Mouse (Mus musculus) C2C12 (cell line): ENCODE data around the gene Ilvbl. TPM values are rescaled to one million over a fixed set of nuclear protein-coding genes. Genes with fewer than 3 reads are reported as not detected.

Experiments used
- H3K27me3 ChIP-seq: one replicate; pipeline ENCODE4 v1.6.1; 2011; ENCODE audit not compliant: control insufficient read depth, insufficient read depth, insufficient read length
- H3K36me3 ChIP-seq: one replicate; pipeline ENCODE4 v1.6.1; 2011; ENCODE audit not compliant: control insufficient read depth, insufficient read depth
- H3K4me3 ChIP-seq: one replicate; pipeline ENCODE4 v1.5.1; 2011; ENCODE audit warnings: mild to moderate bottlenecking, control low read depth; ENCODE audit not compliant: poor library complexity, insufficient read depth, severe bottlenecking
- H3K79me2 ChIP-seq: one replicate; pipeline ENCODE4 v1.6.1; 2011; ENCODE audit not compliant: control insufficient read depth, insufficient read depth
- H3K79me3 ChIP-seq: one replicate; pipeline ENCODE4 v1.6.1; 2011; ENCODE audit warnings: low read depth, control low read depth
- H3ac ChIP-seq: one replicate; pipeline ENCODE3; 2011; ENCODE audit warnings: low read depth; ENCODE audit not compliant: control insufficient read depth, insufficient read length
- CEBPB ChIP-seq: IDR thresholded peaks from one replicate; pipeline ENCODE4 v1.6.1; 2011; ENCODE audit warnings: low read depth, mild to moderate bottlenecking, control low read depth, moderate library complexity
- CTCF ChIP-seq: IDR thresholded peaks from one replicate; pipeline ENCODE4 v1.5.1; 2011; ENCODE audit not compliant: control insufficient read depth, insufficient read depth, insufficient read length
- FOSL1 ChIP-seq: IDR thresholded peaks from one replicate; pipeline ENCODE4 v1.8.0; 2011; ENCODE audit warnings: mild to moderate bottlenecking, low read length; ENCODE audit not compliant: poor library complexity, insufficient read depth, severe bottlenecking
- MAX ChIP-seq: IDR thresholded peaks from one replicate; pipeline ENCODE4 v1.6.1; 2011; ENCODE audit warnings: mild to moderate bottlenecking, control low read depth
- MYOD1 ChIP-seq: IDR thresholded peaks from one replicate; pipeline ENCODE4 v1.6.1; 2011; ENCODE audit warnings: low read depth; ENCODE audit not compliant: control insufficient read depth, insufficient read length
- MYOG ChIP-seq: IDR thresholded peaks from one replicate; pipeline ENCODE4 v1.6.1; 2011; ENCODE audit not compliant: control insufficient read depth, insufficient read length; ENCODE audit errors: extremely low read depth
- USF1 ChIP-seq: IDR thresholded peaks from one replicate; pipeline ENCODE4 v1.6.1; 2011; ENCODE audit warnings: low read depth, mild to moderate bottlenecking, control low read depth, moderate library complexity
- polyA plus RNA-seq: library from polyadenylated mRNA; unstranded; fragments of >200 nt; fragmentation: generic; extraction: Trizol; gene quantifications from one replicate; pipeline ENCODE4 v1.2.1, GENCODE M21; 2012; ENCODE audit warnings: missing spikeins

Gene Ilvbl
- polyA plus RNA-seq, 1 experiment, result 23.7 TPM

DNA sequence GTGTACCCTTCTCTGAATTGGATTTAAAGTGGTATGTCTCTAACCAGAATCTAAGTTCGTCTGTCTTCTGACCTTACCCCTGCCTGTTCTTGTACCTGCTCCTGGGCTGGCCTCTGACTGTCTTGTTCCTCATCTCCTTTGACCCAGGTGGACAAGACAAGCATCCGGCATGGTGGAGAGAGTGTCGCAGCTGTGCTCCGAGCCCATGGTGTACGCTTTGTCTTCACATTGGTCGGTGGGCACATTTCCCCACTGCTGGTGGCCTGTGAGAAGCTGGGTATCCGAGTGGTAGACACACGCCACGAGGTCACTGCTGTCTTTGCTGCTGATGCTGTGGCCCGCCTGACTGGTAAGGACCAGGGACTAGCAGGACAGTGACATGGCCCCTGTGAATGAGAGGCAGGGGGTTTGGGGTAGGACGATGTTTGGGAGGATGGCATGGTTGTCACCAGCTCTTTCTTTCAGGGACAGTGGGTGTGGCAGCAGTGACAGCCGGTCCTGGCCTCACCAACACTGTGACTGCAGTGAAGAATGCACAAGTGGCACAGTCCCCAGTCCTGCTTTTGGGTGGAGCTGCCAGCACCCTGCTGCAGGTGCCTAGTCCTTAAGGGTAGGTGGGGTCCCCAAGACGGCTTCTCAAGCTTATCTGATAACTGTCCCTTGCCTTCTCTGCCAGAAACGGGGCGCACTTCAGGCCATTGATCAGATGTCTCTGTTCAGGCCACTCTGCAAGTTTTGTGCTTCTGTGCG is 2.5 kb downstream of the Ilvbl start:
- H3ac ChIP-seq, result no peak overlapping the region
- TF ChIP-seq MYOD1 (no peak), FOSL1 (no peak), MAX (no peak), CTCF (no peak), MYOG (no peak), CEBPB (no peak), USF1 (no peak)
- H3K36me3 ChIP-seq, result peaks cover 16% of the 10 kb centered on the region
- H3K79me3 ChIP-seq, result no peaks in the 10 kb centered on the region
- H3K79me2 ChIP-seq, result no peaks in the 10 kb centered on the region
- no peak overlapping the region for H3K4me3 ChIP-seq
- no peaks in the 10 kb centered on the region for H3K27me3 ChIP-seq

- H3K27me3 ChIP-seq, result no peaks in the 10 kb centered on the region
- peaks cover 16% of the 10 kb centered on the region for H3K36me3 ChIP-seq
- no peak for TF ChIP-seq MYOG
- TF ChIP-seq MYOD1, result no peak
- TF ChIP-seq USF1, result no peak
- no peak for TF ChIP-seq MAX
- TF ChIP-seq CEBPB, result no peak
- TF ChIP-seq CTCF, result no peak
- no peak for TF ChIP-seq FOSL1
- no peak overlapping the region for H3K4me3 ChIP-seq
- no peak overlapping the region for H3ac ChIP-seq
- H3K79me2 ChIP-seq, result no peaks in the 10 kb centered on the region
- H3K79me3 ChIP-seq, result no peaks in the 10 kb centered on the region
Observed at GRCm38 (mm10) chr10:78578204-78578603, 4.1 kb downstream of the Ilvbl start.

- Histone ChIP-seq H3K4me3 (no peak overlapping the region), H3K79me2 (no peaks in the 10 kb centered on the region), H3K27me3 (no peaks in the 10 kb centered on the region), H3K36me3 (peaks cover 43% of the 10 kb centered on the region), H3K79me3 (no peaks in the 10 kb centered on the region), H3ac (no peak overlapping the region)
- no peak for TF ChIP-seq USF1
- TF ChIP-seq FOSL1, result no peak
- TF ChIP-seq CTCF, result no peak
- TF ChIP-seq MYOG, result no peak
- no peak for TF ChIP-seq CEBPB
- no peak for TF ChIP-seq MAX
- TF ChIP-seq MYOD1, result no peak
Observed at GRCm38 (mm10) chr10:78581121-78581520, 7.0 kb downstream of the Ilvbl start.

DNA sequence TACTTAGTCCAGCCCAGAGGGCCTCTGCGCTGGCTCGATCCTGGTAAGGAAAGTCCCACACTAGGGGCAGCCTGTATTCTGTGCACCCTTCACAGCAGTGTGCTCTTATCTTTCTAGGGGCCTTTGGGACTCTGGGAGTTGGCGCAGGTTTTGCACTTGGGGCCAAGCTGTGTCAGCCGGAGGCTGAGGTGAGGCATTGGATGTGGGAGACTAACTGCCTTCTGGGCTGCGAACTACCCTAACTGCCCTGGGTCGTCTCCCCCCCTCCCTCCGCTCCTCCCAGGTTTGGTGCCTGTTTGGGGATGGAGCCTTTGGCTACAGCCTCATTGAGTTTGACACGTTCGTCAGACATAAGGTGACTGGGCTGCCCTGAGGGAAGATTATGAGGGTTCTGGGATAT is 9.2 kb downstream of the Ilvbl start:
- TF ChIP-seq MYOD1, result no peak
- no peak for TF ChIP-seq FOSL1
- TF ChIP-seq USF1, result no peak
- no peak for TF ChIP-seq CTCF
- TF ChIP-seq MAX, result no peak
- no peak for TF ChIP-seq MYOG
- no peak for TF ChIP-seq CEBPB
- no peak overlapping the region for H3ac ChIP-seq
- H3K79me3 ChIP-seq, result no peaks in the 10 kb centered on the region
- no peaks in the 10 kb centered on the region for H3K79me2 ChIP-seq
- H3K4me3 ChIP-seq, result no peak overlapping the region
- H3K36me3 ChIP-seq, result peaks cover 61% of the 10 kb centered on the region
- H3K27me3 ChIP-seq, result no peaks in the 10 kb centered on the region

GRCm38 (mm10) chr10:78583939-78584338 is 9.8 kb downstream of the Ilvbl start:
- no peaks in the 10 kb centered on the region for H3K79me3 ChIP-seq
- peaks cover 67% of the 10 kb centered on the region for H3K36me3 ChIP-seq
- H3K4me3 ChIP-seq, result no peak overlapping the region
- no peaks in the 10 kb centered on the region for H3K27me3 ChIP-seq
- no peak for TF ChIP-seq MYOD1
- no peak for TF ChIP-seq CEBPB
- TF ChIP-seq FOSL1, result no peak
- TF ChIP-seq MAX, result no peak
- no peak for TF ChIP-seq CTCF
- no peak for TF ChIP-seq USF1
- no peak for TF ChIP-seq MYOG
- H3K79me2 ChIP-seq, result peaks cover 5% of the 10 kb centered on the region
- H3ac ChIP-seq, result no peak overlapping the region

GRCm38 (mm10) chr10:78584996-78585395 is 10.8 kb downstream of the Ilvbl start:
- Histone ChIP-seq H3ac (no peak overlapping the region), H3K27me3 (no peaks in the 10 kb centered on the region), H3K79me3 (peaks cover 2% of the 10 kb centered on the region), H3K36me3 (peaks cover 70% of the 10 kb centered on the region), H3K79me2 (peaks cover 16% of the 10 kb centered on the region), H3K4me3 (no peak overlapping the region)
- TF ChIP-seq USF1, result no peak
